Mouse (Mus musculus) G1E (cell line): Measurements from ENCODE around the gene Sac3d1.

Source experiments
- CTCF ChIP-seq: IDR thresholded peaks from 2 replicates; pipeline ENCODE4 v1.5.1; 2012; ENCODE audit warnings: low read depth, low read length, inconsistent platforms, mixed read lengths
- GATA1 ChIP-seq: IDR thresholded peaks from 2 replicates; pipeline ENCODE4 v1.6.1; 2012; ENCODE audit warnings: borderline replicate concordance, low read length, inconsistent platforms, mixed read lengths
- POLR2AphosphoS5 ChIP-seq: IDR thresholded peaks from 2 replicates; pipeline ENCODE4 v1.6.1; 2012; ENCODE audit warnings: low read depth, low read length, inconsistent platforms; ENCODE audit not compliant: insufficient replicate concordance
- TAL1 ChIP-seq: conservative IDR thresholded peaks from 2 replicates; pipeline ENCODE4 v1.6.1; 2012; ENCODE audit warnings: low read depth, low read length, inconsistent platforms, mixed read lengths

DNA sequence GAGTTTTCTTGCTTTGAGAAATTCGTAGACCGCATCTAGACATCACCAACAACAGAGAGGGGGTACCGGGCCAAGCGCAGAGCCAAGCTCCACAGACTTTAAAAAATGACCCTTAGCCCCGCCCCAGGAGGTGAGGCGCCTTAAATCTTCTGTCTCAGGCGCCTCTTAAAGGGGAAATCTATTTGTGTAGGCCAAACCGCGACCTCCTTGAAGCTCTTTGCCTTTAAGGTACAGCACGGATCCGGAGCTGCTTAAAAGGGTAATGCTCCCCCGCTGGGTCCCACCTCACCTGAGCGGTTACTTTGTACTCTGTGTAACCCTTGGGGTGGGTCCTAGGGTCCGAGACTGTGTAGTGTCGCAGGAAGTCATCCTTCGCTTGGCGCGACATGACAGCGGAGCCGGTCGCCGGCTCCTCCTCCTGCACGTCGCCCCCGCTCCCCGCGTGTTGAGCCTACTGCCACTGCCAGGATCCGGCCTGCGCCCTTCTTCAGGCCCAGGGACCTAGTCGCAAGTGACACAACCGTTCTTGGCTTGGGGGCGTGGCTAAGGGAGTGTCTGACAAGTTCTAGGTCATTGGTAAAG is 9.4 kb upstream of the Sac3d1 start, which contains the start of gene Snx15:
- TF ChIP-seq GATA1 (no peak), TAL1 (no peak), CTCF (no peak), POLR2AphosphoS5 (no peak)
